Mouse (Mus musculus): ENCODE results near the gene Olfr1489. TPM values are rescaled to one million over a fixed set of nuclear protein-coding genes. Genes with fewer than 3 reads are reported as not detected.
"Not testable (repeated sequence)": the region's sequence is repeated elsewhere in the genome, so short reads cannot be mapped to it uniquely, and the experiment has no call there.

Olfr1489 gene
- not detected in 3 replicates for total RNA-seq (2017)

DNA sequence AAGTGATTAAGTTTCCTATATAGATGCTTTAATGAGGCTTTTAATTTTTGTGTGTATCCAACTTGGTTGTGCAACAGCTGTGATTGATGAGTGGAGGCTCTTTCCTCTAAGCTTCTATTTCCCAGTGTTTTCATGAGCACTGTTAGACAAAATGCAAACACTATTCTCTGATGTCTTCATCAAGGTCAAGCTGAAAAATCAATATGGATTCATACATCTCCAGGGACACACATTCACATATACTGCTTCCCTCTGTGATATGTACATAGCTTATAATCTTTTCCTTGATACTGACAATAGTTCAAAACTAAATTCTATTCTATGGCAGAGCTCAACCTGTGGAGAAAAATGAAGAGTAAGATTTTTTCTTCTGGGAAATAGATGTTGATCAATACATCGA, at the start of gene Olfr1489:
Olfr1489 (plus strand) TSS at position 301 of the 400 bp plus-strand sequence.
- no peak for ATAC-seq (replicated peaks; ENCODE audit: insufficient number of reproducible peaks, low FRiP score, low TSS enrichment, poor library complexity, severe bottlenecking)

DNA sequence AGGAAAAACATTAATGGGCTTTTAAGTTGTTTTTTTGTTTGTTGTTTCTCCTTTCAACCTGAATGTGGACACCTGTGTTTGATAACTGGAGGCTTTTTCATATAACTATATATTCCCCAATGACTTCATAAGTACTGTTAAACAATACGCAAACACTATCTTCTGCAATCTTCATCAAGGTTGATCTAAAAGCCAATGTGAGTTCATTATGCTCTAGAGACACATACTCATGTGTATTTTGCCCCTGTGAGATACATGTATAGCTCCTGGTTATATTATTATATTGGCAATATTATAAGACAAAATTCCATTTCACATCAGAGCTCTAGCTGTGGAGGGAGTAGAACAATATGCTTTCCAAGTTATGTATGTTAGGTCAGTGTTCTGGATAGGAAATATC, 48.2 kb upstream of the Olfr1489 start, which contains the start of gene Olfr1484:
Olfr1484 (plus strand) TSS at position 301 of the 400 bp plus-strand sequence.
- no peak for ATAC-seq (replicated peaks; ENCODE audit: insufficient number of reproducible peaks, low FRiP score, low TSS enrichment, poor library complexity, severe bottlenecking)

GRCm38 (mm10) chr19:13617075-13617474, 14.3 kb upstream of the Olfr1489 start, which contains the start of gene Olfr1487:
Gene Olfr1487 (plus strand): TSS chr19:13617375.
- not testable (repeated sequence) for ATAC-seq (replicated peaks; ENCODE audit: insufficient number of reproducible peaks, low FRiP score, low TSS enrichment, poor library complexity, severe bottlenecking)

DNA sequence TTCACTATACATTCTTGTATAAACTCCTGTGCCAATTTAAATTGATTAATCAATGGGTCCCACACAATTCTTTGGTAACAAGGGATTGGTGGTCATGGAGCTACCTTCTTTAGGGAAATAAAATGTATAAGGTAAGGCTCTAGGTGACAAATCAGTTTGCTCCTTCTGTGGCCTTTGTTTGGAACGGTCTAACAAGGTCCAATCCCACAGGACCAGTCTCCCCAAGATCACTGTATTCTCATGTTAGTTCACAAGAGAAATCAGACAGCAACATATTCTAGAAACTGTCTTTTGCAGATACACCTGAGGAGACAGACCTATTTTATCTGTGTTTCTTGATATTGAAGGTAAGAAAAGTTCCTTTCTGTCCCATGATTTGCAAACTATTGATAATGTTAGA, 19.4 kb downstream of the Olfr1489 start, which contains the start of gene Olfr1490:
Olfr1490 (plus strand) TSS at position 301 of the 400 bp plus-strand sequence.
- ATAC-seq (replicated peaks; ENCODE audit: insufficient number of reproducible peaks, low FRiP score, low TSS enrichment, poor library complexity, severe bottlenecking), result no peak

Other genes starting within 250 kb of the Olfr1489 start
- not detected in 3 replicates for gene Olfr1469, start 223.8 kb upstream of the Olfr1489 start, total RNA-seq (2017)
- not detected in 3 replicates for gene Olfr1471, start 188.2 kb upstream of the Olfr1489 start, total RNA-seq (2017)
- gene Olfr1472, start 175.5 kb upstream of the Olfr1489 start, total RNA-seq (2017), result not detected in 3 replicates
- not detected in 3 replicates for gene Olfr1474, start 162.1 kb upstream of the Olfr1489 start, total RNA-seq (2017)
- gene Olfr1475, start 151.4 kb upstream of the Olfr1489 start, total RNA-seq (2017), result not detected in 3 replicates
- not detected in 3 replicates for gene Olfr1477, start 131.1 kb upstream of the Olfr1489 start, total RNA-seq (2017)
- gene Olfr1480, start 103.7 kb upstream of the Olfr1489 start, total RNA-seq (2017), result not detected in 3 replicates
- not detected in 3 replicates for gene Olfr1484, start 48.1 kb upstream of the Olfr1489 start, total RNA-seq (2017)
- gene Olfr1487, start 14.2 kb upstream of the Olfr1489 start, total RNA-seq (2017), result not detected in 3 replicates
- not detected in 3 replicates for gene Olfr1490, start 19.5 kb downstream of the Olfr1489 start, total RNA-seq (2017)
- not detected in 3 replicates for gene Olfr1491, start 65.6 kb downstream of the Olfr1489 start, total RNA-seq (2017)
- gene Olfr1493-ps1, start 91.7 kb downstream of the Olfr1489 start, total RNA-seq (2017), result not detected in 3 replicates
- gene Olfr1494, start 108.1 kb downstream of the Olfr1489 start, total RNA-seq (2017), result not detected in 3 replicates
- gene Olfr1495, start 133.0 kb downstream of the Olfr1489 start, total RNA-seq (2017), result not detected in 3 replicates
- not detected in 3 replicates for gene Olfr1496, start 146.3 kb downstream of the Olfr1489 start, total RNA-seq (2017)
- not detected in 3 replicates for gene Olfr1497, start 166.6 kb downstream of the Olfr1489 start, total RNA-seq (2017)
- gene Olfr1499, start 187.8 kb downstream of the Olfr1489 start, total RNA-seq (2017), result not detected in 3 replicates
- gene Olfr1500, start 198.9 kb downstream of the Olfr1489 start, total RNA-seq (2017), result not detected in 3 replicates
- not detected in 3 replicates for gene Olfr1501, start 219.1 kb downstream of the Olfr1489 start, total RNA-seq (2017)
- gene Olfr1502, start 230.2 kb downstream of the Olfr1489 start, total RNA-seq (2017), result not detected in 3 replicates

All from monocyte, adult 5-6 weeks (primary cell).